Mouse (Mus musculus) gastrocnemius, postnatal 4 days (tissue): Measurements from ENCODE around the gene Krtap14. TPM values are rescaled to one million over a fixed set of nuclear protein-coding genes. Genes with fewer than 3 reads are reported as not detected.
A peak's percentile ranks its signal among the peaks of the same experiment; 100 is the strongest.

Experiments used
- DNase-seq, 2 experiments: peaks; one replicate each; pipeline ENCODE4 v3.0.0; 2021 to 2022; ENCODE audit warnings: low spot score in 2 of 2, mixed read lengths in 2 of 2
- long read RNA-seq, 2 experiments: library from polyadenylated mRNA; stranded (forward); transcript quantifications; one replicate each; pipeline ENCODE4 v2.0.0; 2021
- total RNA-seq, 2 experiments: library from RNA; stranded (reverse); gene quantifications; 2 replicates each; pipeline ENCODE4 v1.2.3; 2021

Krtap14 gene
- total RNA-seq = not detected
- long read RNA-seq, experiment 1, transcript Krtap14-202 (1 exons, 856 nt) = major isoform, 10 of 10 reads
- long read RNA-seq, experiment 1, partial matches to known transcripts = 0 of 10 reads
- long read RNA-seq, experiment 1, other reads (novel, unspliced or antisense) = 0 of 10 reads
- long read RNA-seq, experiment 2 = 0 reads

DNA sequence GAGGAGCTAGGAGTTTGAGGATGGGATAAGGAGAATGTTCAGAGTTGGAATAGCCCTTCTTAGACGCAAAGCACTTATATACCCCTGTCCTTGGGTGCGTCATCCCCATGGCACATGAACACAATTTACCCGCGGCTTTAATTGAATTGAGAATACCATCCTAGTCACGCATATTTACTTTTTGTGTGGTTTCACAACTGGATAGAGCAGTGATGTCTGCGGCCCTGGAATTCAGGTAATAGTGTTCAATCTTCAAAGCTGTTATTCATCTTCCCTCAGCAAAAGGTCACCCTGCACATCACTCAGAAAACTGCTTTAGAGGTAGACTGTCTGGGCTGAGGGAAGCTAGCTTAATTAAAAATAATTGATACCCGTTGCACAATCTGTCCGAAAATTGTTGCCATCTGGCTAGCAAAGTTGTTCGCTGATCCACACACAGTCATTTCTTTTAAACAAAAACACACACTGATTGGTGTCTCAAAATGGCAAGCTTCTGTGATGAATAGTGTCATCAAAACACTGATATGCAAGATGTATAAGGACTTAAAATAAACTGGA, at the start of gene Krtap14:
Gene Krtap14 (minus strand): TSS at position 51 of the 558 bp plus-strand sequence.
- DNase-seq = no peak

GRCm38 (mm10) chr16:88874169-88874568, 48.2 kb upstream of the Krtap14 start, which contains the start of gene Krtap19-2:
Gene Krtap19-2, minus strand, starts transcription at chr16:88874269.
- DNase-seq = no peak

DNA sequence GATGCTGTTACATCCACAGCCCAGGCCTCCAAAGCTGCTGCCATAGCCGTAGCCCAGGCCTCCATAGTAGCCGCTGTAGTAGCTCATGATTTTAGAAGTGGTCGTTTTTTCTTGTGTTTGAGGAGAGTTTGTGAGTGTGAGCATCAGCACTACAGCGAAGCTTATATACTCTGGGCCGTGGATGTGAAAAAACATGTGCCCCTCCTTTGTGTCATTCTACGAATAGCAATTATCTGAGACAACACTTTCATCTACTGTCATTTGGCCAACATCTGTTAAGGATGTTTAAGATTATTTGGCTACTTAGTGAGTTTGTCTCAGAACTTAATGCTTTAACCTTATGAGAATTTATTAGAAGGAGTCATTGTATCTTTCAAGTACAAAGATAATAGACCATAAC, 43.4 kb upstream of the Krtap14 start, which contains the start of gene Krtap19-1:
Gene Krtap19-1 (minus strand): TSS at position 101 of the 400 bp plus-strand sequence.
- DNase-seq = no peak

- no peak for DNase-seq
Observed at GRCm38 (mm10) chr16:88864887-88865407, 39.0 kb upstream of the Krtap14 start.

DNA sequence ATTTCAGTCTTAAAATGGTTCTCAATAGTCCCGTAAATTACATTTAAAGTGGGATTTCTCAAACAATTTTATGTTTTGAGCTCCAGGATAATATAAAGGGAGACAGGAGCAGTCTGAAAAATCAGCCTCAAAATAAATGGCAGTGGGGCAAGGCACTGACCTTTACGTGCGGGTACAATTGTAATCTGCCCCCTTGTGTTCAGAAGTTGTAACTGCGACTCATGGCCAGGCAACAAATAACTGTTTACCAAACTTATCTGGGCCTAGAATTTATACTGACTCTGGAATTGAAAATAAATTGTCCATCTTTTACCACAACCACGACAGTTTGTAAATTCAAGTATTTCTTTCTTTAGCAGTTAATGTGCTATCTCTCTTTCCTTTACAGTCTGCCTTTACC, 25.5 kb upstream of the Krtap14 start:
- no peak for DNase-seq

DNA sequence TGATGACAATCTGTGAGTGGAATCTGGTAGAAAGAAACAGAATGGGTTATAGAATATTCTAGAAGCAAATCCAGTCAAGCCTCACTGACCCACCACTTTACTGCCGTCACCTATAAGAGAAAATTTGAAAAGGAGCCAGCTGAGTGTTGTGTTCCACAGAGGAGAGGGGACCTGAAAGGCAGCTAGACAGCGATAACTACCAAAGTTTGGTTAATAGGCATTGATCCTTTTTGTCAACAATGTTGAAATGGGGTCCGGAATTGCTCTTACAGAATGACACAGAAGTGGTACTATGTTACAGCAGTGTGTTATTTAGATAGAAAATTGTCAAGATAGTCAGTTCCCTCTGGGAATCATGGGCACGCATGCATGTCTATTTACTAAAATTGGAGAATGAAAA, 22.6 kb upstream of the Krtap14 start:
- no peak for DNase-seq

DNA sequence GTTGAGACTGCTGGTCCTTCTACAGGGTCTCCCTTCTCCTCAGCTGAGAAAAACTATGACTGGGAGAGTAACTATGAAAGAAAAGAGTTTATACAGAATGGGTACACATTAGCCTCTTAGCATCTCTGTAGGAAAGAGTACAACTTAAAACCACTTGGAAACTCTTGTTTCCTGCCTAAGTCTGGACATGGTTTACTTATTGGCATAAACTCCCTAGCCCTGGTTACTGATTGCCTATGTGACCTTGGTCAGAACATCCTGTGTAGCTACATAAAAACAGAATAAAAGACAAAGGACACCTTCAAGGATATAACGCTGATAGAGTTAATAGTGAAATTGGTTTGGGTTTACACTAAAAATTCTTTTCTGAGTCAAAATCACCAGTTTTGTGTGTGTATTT, 21.4 kb upstream of the Krtap14 start:
- no peak for DNase-seq

GRCm38 (mm10) chr16:88826978-88827377, 1.0 kb upstream of the Krtap14 start:
- no peak for DNase-seq

GRCm38 (mm10) chr16:88823736-88824135, 2.2 kb downstream of the Krtap14 start:
- no peak for DNase-seq

DNA sequence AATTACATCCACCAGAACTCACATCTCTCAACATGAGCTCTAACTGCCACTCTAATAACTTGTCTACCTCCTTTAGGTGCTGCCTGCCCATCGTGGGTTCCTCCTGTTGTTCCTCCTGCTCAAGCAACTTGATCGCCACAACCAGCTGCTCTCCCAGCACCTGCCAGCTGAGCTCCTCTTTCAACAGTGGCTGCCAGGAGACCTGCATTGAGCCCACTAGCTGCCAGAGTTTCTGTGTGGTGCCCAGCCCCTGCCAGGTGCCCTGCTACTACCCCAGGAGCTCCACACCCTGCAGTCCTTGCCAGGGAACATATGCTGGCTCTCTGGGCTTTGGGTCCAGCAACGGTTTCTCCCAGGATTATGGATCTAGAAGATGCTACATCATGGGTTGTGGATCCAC, 5.9 kb downstream of the Krtap14 start, which contains the start of gene Krtap15:
Gene Krtap15 (plus strand): TSS at position 150 of the 400 bp plus-strand sequence.
- peak in 1 of 2 experiments; percentile 12 for DNase-seq

DNA sequence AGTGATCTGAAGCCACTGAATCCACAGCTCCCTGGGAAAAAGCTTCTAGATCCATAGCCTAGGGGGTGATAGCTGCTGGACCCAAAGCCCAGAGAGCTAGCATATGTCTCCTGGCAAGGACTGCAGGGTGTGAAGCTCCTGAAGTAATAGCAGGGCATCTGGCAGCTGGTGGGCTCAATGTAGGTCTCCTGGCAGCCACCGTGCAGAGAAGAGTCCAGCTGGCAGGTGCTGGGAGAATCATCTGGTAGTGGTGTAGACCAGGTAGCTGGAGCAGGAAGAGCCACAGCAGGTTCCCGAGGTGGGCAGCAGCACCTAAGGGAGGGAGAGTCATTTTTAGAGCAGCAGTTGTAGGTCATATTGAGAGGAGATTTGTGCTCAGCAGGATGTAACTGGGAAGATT, 14.1 kb downstream of the Krtap14 start, which contains the start of gene Gm20741:
Gene Gm20741 (minus strand): TSS at position 394 of the 400 bp plus-strand sequence.
- DNase-seq = no peak

GRCm38 (mm10) chr16:88786786-88787185, 39.2 kb downstream of the Krtap14 start:
- DNase-seq = no peak

DNA sequence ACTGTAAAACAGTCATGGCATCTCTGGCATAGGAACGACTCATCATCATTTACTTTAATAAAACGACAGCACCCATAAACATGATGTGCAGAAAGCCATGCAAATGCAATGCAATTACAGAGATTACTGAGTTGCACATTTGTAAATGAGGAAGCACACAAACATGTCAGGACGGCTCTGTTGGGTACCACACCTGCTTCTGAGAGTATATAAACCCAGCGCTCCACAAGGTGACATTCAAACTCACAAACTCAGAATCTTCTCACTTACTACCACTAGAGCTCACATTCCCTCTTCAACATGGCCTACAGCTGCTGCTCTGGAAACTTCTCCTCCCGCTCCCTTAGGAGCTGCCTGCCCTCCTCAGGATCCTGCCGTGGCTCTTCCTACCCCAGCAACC, 48.3 kb downstream of the Krtap14 start, which contains the start of gene Gm5965:
Gene Gm5965 (plus strand): TSS at position 301 of the 400 bp plus-strand sequence.
- no peak for DNase-seq

DNA sequence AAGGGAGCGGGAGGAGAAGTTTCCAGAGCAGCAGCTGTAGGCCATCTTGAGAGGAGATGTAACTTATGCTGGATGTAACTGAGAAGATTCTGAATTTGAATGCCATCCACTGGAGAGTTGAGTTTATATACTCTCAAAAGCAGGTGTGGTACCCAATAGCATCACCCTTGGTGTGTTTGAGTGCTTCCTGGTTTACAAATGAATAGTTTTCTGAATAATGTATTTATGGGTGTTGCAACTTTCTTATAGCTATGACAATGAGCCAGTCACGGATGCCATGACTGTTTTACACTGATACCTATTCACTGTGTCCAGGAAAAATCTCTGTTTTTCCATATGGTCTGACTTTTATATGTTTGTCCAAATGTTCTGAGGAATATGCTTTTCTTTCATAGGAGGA, 51.8 kb downstream of the Krtap14 start, which contains the start of gene 2310057N15Rik:
Gene 2310057N15Rik (minus strand): TSS at position 101 of the 400 bp plus-strand sequence.
- DNase-seq = no peak

Other genes with a start within 250 kb of the Krtap14 start
- not detected for gene Krtap24-1, start 213.9 kb downstream of the Krtap14 start, total RNA-seq
- not detected for gene 2310079G19Rik, start 198.5 kb downstream of the Krtap14 start, total RNA-seq
- gene Krtap26-1, start 178.3 kb downstream of the Krtap14 start, total RNA-seq = not detected
- gene Krtap27-1, start 154.5 kb downstream of the Krtap14 start, total RNA-seq = not detected
- gene 2310061N02Rik, start 118.2 kb downstream of the Krtap14 start, total RNA-seq = not detected
- gene Krtap13-1, start 97.3 kb downstream of the Krtap14 start, total RNA-seq = not detected
- gene Krtap13, start 74.5 kb downstream of the Krtap14 start, total RNA-seq = not detected
- gene 2310034C09Rik, start 67.3 kb downstream of the Krtap14 start, total RNA-seq = not detected
- not detected for gene 2310057N15Rik, start 51.9 kb downstream of the Krtap14 start, total RNA-seq
- not detected for gene Gm5965, start 48.2 kb downstream of the Krtap14 start, total RNA-seq
- not detected for gene Gm20741, start 13.9 kb downstream of the Krtap14 start, total RNA-seq
- gene Krtap15, start 5.9 kb downstream of the Krtap14 start, total RNA-seq = not detected
- not detected for gene Krtap19-1, start 43.3 kb upstream of the Krtap14 start, total RNA-seq
- not detected for gene Krtap19-2, start 48.1 kb upstream of the Krtap14 start, total RNA-seq
- gene Krtap19-3, start 51.9 kb upstream of the Krtap14 start, total RNA-seq = not detected
- gene Krtap19-4, start 58.9 kb upstream of the Krtap14 start, total RNA-seq = not detected
- not detected for gene Krtap19-5, start 70.3 kb upstream of the Krtap14 start, total RNA-seq
- not detected for gene Krtap19-9b, start 106.1 kb upstream of the Krtap14 start, total RNA-seq
- gene Krtap16-3, start 136.7 kb upstream of the Krtap14 start, total RNA-seq = not detected
- gene Krtap22-2, start 184.6 kb upstream of the Krtap14 start, total RNA-seq = not detected
- gene Gm10229, start 189.1 kb upstream of the Krtap14 start, total RNA-seq = not detected
- gene Krtap6-1, start 205.6 kb upstream of the Krtap14 start, total RNA-seq = not detected
- not detected for gene Gm10228, start 215.3 kb upstream of the Krtap14 start, total RNA-seq
- gene Krtap6-5, start 221.7 kb upstream of the Krtap14 start, total RNA-seq = not detected
- gene 1110025L11Rik, start 237.9 kb upstream of the Krtap14 start, total RNA-seq = not detected